Mouse (Mus musculus): ENCODE results near the gene Pkmyt1. TPM values are rescaled to one million over a fixed set of nuclear protein-coding genes. Genes with fewer than 3 reads are reported as not detected.

Gene Pkmyt1
- polyA plus RNA-seq, 1 experiment from 2014 or later = 27.2 TPM

DNA sequence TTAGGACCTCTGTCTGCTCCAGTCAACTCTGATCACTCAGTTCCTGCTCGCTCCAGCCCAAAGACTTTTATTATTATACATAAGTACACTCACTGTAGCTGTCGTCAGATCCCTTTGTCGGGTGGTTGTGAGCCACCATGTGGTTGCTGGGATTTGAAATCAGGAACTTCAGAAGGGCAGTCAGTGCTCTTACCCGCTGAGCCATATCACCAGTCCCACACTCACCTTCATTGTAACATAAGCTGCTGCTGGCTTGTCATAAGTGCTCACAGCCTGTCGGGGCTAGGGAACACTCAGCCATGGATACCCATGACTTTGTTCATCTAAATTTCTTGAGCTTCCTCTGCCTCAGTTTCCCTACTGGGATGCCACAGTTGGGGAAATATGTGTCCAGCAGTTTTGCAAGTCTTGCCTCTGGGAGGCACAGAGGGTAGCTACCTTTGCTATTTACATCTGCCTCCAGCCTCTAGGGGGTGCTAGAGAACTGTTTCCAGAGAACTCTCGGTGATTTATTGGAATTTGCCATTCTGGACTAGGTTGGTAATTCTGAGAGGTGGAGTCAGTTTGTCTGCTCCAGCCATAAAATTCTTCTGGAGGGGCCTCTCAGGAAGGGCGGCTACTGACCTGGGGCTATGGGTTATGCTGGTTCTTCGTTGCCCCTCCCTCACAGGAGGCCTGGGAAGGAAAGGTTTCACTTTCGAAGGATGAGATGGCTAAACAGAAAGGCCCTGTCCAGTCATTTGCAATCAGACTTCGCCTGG, 22.7 kb downstream of the Pkmyt1 start:
- Histone ChIP-seq H3K9me3 (ENCODE audit: control insufficient read depth, low read length) (no peaks in the 10 kb centered on the region), H3K27ac (replicated peaks in 1 of 2; ENCODE audit: control insufficient read depth in 1 of 2, insufficient read depth in 1 of 2, low read depth in 2 of 2, low read length in 2 of 2) (no peak overlapping the region), H3K27me3 (ENCODE audit: control insufficient read depth, insufficient read depth, low read length) (peaks cover 46% of the 10 kb centered on the region), H3K4me3 (ENCODE audit: control insufficient read depth in 1 of 2, insufficient read depth in 1 of 2, low read depth in 1 of 2, low read length in 2 of 2) (peak overlapping the region; percentile 12 to 18; a peak in 3 of 4 replicates), H3K4me1 (ENCODE audit: control insufficient read depth in 2 of 2, insufficient read depth in 2 of 2, low read length in 2 of 2) (peaks cover 10 to 20% of the 10 kb centered on the region in 2 experiments; a peak in 3 of 4 replicates), H3K36me3 (ENCODE audit: control insufficient read depth, insufficient read depth, low read length) (peaks cover 27% of the 10 kb centered on the region), H3K9ac (ENCODE audit: low read length) (0 out of 2 replicates have a peak overlapping the region, but pooled peaks have one; percentile 22), H3K4me2 (ENCODE audit: low read length) (peak overlapping the region; percentile 39)
- 26% methylated on average over 10 of the region's 10 CpGs for WGBS
- ATAC-seq (ENCODE audit: insufficient number of reproducible peaks, insufficient read depth, low FRiP score, low read depth) = no peak

DNA sequence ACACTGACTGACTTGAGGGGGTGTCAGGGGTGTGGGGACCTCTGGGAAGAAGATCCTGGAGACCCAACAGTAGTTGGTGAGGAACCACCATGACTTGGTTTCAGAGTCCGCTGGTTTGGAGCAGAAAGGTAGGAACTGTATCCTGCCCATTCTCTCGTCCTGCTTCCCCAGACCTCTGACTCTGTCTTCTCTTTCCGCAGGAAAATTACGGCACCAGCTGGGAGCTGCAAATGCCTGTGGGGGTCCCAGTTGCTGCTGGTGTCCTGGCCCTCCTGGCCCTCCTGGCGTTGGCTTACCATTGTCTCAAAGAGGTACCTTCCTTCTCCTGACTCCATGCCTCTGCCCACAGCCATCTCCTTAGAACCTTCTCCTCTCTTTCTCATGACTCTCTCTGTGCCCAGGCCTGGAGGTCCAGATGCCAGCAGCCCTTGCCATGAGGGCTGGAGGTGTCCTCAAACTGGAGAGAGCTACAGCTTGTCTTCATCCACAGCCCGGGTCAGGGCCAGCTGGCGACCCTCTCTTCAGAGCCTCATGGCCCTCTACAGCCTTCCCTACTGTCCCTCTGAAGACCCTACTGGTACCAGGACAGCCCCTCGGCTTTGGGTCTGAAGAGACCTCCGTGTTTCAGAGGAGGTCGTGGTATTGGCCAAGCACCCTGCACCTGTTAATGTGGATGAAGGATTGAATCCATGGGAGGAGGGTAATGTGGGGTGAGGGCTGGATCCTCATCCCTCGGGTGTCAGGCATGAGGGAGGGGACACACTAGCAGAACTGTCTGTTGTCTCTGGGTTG, 23.5 kb downstream of the Pkmyt1 start:
- no peak for ATAC-seq (ENCODE audit: insufficient number of reproducible peaks, insufficient read depth, low FRiP score, low read depth)
- Histone ChIP-seq H3K27ac (replicated peaks in 1 of 2; ENCODE audit: control insufficient read depth in 1 of 2, insufficient read depth in 1 of 2, low read depth in 2 of 2, low read length in 2 of 2) (no peak overlapping the region), H3K9me3 (ENCODE audit: control insufficient read depth, low read length) (no peaks in the 10 kb centered on the region), H3K27me3 (ENCODE audit: control insufficient read depth, insufficient read depth, low read length) (peaks cover 38% of the 10 kb centered on the region), H3K36me3 (ENCODE audit: control insufficient read depth, insufficient read depth, low read length) (peaks cover 34% of the 10 kb centered on the region), H3K4me2 (ENCODE audit: low read length) (peak overlapping the region; percentile 39), H3K4me3 (ENCODE audit: control insufficient read depth in 1 of 2, insufficient read depth in 1 of 2, low read depth in 1 of 2, low read length in 2 of 2) (peak overlapping the region in 1 of 2 experiments; percentile 12; a peak in 2 of 4 replicates), H3K9ac (ENCODE audit: low read length) (0 out of 2 replicates have a peak overlapping the region, but pooled peaks have one; percentile 22), H3K4me1 (ENCODE audit: control insufficient read depth in 2 of 2, insufficient read depth in 2 of 2, low read length in 2 of 2) (peaks cover 10 to 17% of the 10 kb centered on the region in 2 experiments; a peak in 3 of 4 replicates)
- 77% methylated on average over 11 of the region's 11 CpGs for WGBS

DNA sequence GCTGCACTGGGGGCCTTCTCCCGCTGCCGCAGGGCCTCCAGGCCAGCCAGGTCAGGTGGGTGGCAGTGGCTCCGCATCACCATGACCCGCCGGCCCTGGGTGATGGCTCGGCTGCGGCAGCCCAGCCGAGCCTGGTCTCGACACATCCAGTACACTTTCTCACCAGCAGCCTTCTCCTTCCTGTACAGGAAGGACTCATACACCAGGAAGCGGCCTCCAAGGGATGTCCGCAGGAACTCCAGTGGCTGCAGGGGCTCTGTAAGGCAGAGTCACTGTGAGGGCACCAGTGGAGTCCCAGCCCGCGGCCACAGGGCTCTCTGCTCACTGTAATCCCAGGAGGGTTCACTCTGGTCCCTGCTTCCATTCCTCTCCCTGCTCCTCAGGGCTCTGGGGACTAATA, 29.6 kb downstream of the Pkmyt1 start:
- no peaks in the 10 kb centered on the region for H3K27me3 ChIP-seq (ENCODE audit: control insufficient read depth, insufficient read depth, low read length)
- no peak overlapping the region for H3K4me3 ChIP-seq (ENCODE audit: control insufficient read depth in 1 of 2, insufficient read depth in 1 of 2, low read depth in 1 of 2, low read length in 2 of 2)
- 84% methylated on average over 13 of the region's 13 CpGs for WGBS
- H3K9me3 ChIP-seq (ENCODE audit: control insufficient read depth, low read length) = no peaks in the 10 kb centered on the region
- H3K9ac ChIP-seq (ENCODE audit: low read length) = no peak overlapping the region
- H3K4me2 ChIP-seq (ENCODE audit: low read length) = no peak overlapping the region
- 0 out of 2 replicates have a peak, but pooled peaks have one; percentile 28 for ATAC-seq (ENCODE audit: insufficient number of reproducible peaks, insufficient read depth, low FRiP score, low read depth)
- 0 out of 4 replicates have a peak overlapping the region, but pooled peaks of 1 of the 2 experiments have one; percentile 11 for H3K27ac ChIP-seq (replicated peaks in 1 of 2; ENCODE audit: control insufficient read depth in 1 of 2, insufficient read depth in 1 of 2, low read depth in 2 of 2, low read length in 2 of 2)
- H3K4me1 ChIP-seq (ENCODE audit: control insufficient read depth in 2 of 2, insufficient read depth in 2 of 2, low read length in 2 of 2) = no peaks in the 10 kb centered on the region
- peaks cover 94% of the 10 kb centered on the region for H3K36me3 ChIP-seq (ENCODE audit: control insufficient read depth, insufficient read depth, low read length)

DNA sequence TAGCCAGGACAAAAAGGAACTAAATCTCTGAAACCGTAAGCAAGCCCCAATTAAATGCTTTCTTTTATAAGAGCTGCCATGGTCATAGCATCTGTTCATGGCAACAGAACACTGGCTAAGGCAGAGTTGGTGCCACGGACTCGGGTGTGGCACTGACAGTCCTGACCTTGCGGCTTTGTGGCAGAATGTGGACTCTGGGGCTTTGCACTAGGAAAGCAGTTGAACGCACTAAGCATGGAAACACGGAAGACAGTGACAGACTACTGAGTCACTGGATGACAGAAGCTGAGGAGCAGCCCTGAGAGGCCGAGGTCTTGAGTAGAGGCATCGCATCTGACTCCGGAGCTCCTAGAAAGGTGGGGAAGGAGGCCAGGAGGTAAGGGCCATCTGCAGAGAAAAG, 31.4 kb downstream of the Pkmyt1 start:
- Histone ChIP-seq H3K27ac (replicated peaks in 1 of 2; ENCODE audit: control insufficient read depth in 1 of 2, insufficient read depth in 1 of 2, low read depth in 2 of 2, low read length in 2 of 2) (no peak overlapping the region), H3K36me3 (ENCODE audit: control insufficient read depth, insufficient read depth, low read length) (peaks cover 98% of the 10 kb centered on the region), H3K9ac (ENCODE audit: low read length) (no peak overlapping the region), H3K4me1 (ENCODE audit: control insufficient read depth in 2 of 2, insufficient read depth in 2 of 2, low read length in 2 of 2) (no peaks in the 10 kb centered on the region), H3K4me2 (ENCODE audit: low read length) (no peak overlapping the region), H3K27me3 (ENCODE audit: control insufficient read depth, insufficient read depth, low read length) (no peaks in the 10 kb centered on the region), H3K4me3 (ENCODE audit: control insufficient read depth in 1 of 2, insufficient read depth in 1 of 2, low read depth in 1 of 2, low read length in 2 of 2) (no peak overlapping the region), H3K9me3 (ENCODE audit: control insufficient read depth, low read length) (no peaks in the 10 kb centered on the region)
- no peak for ATAC-seq (ENCODE audit: insufficient number of reproducible peaks, insufficient read depth, low FRiP score, low read depth)
- WGBS = 92% methylated on average over 9 of the region's 9 CpGs

DNA sequence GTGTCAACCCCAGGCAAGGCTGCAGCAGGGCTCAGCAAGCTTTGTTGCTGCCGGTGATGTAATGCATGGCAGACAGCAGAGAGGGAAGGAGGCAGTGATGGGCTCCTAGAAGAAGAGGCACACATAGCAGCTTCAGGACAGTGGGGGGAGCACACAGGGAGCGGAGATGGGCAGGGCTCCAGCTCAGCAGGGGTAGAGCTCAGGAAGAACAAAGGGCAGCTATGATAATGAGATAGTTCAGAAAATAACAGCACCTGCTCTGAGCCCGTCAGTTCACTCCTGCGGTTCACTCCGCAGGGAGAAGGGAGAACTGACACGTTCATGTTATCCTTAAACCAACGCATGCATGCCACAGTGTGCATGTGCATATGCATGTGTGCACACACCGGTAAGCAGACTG, 32.7 kb downstream of the Pkmyt1 start:
- Histone ChIP-seq H3K9me3 (ENCODE audit: control insufficient read depth, low read length) (no peaks in the 10 kb centered on the region), H3K4me2 (ENCODE audit: low read length) (no peak overlapping the region), H3K4me1 (ENCODE audit: control insufficient read depth in 2 of 2, insufficient read depth in 2 of 2, low read length in 2 of 2) (no peaks in the 10 kb centered on the region), H3K4me3 (ENCODE audit: control insufficient read depth in 1 of 2, insufficient read depth in 1 of 2, low read depth in 1 of 2, low read length in 2 of 2) (no peak overlapping the region), H3K36me3 (ENCODE audit: control insufficient read depth, insufficient read depth, low read length) (peaks cover 90% of the 10 kb centered on the region), H3K9ac (ENCODE audit: low read length) (no peak overlapping the region), H3K27ac (replicated peaks in 1 of 2; ENCODE audit: control insufficient read depth in 1 of 2, insufficient read depth in 1 of 2, low read depth in 2 of 2, low read length in 2 of 2) (no peak overlapping the region), H3K27me3 (ENCODE audit: control insufficient read depth, insufficient read depth, low read length) (no peaks in the 10 kb centered on the region)
- ATAC-seq (ENCODE audit: insufficient number of reproducible peaks, insufficient read depth, low FRiP score, low read depth) = no peak
- WGBS = 78% methylated on average over 8 of the region's 8 CpGs

DNA sequence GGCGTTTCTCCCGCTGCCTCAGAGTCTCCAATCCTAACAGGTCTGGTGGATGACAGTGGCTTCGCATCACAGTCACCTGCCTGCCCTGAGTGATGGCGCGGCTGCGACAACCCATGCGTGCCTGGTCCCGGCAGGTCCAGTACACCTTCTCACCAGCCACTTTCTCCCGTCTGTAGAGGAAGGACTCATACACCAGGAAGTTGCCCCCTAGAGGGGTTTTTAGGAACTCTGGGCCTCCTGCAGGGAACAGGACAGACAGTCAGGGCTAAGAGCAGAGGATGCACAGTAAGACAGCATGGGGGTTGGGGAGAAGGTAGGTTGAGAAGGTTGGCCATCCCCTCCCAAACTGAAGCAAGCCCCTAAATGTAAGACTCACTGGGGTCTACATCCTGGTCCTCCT, 34.1 kb downstream of the Pkmyt1 start:
- peaks cover 76% of the 10 kb centered on the region for H3K36me3 ChIP-seq (ENCODE audit: control insufficient read depth, insufficient read depth, low read length)
- ATAC-seq (ENCODE audit: insufficient number of reproducible peaks, insufficient read depth, low FRiP score, low read depth) = no peak
- H3K27ac ChIP-seq (replicated peaks in 1 of 2; ENCODE audit: control insufficient read depth in 1 of 2, insufficient read depth in 1 of 2, low read depth in 2 of 2, low read length in 2 of 2) = no peak overlapping the region
- H3K4me2 ChIP-seq (ENCODE audit: low read length) = no peak overlapping the region
- H3K27me3 ChIP-seq (ENCODE audit: control insufficient read depth, insufficient read depth, low read length) = no peaks in the 10 kb centered on the region
- H3K9ac ChIP-seq (ENCODE audit: low read length) = no peak overlapping the region
- no peak overlapping the region for H3K4me3 ChIP-seq (ENCODE audit: control insufficient read depth in 1 of 2, insufficient read depth in 1 of 2, low read depth in 1 of 2, low read length in 2 of 2)
- H3K4me1 ChIP-seq (ENCODE audit: control insufficient read depth in 2 of 2, insufficient read depth in 2 of 2, low read length in 2 of 2) = no peaks in the 10 kb centered on the region
- WGBS = 92% methylated on average over 9 of the region's 9 CpGs
- no peaks in the 10 kb centered on the region for H3K9me3 ChIP-seq (ENCODE audit: control insufficient read depth, low read length)

DNA sequence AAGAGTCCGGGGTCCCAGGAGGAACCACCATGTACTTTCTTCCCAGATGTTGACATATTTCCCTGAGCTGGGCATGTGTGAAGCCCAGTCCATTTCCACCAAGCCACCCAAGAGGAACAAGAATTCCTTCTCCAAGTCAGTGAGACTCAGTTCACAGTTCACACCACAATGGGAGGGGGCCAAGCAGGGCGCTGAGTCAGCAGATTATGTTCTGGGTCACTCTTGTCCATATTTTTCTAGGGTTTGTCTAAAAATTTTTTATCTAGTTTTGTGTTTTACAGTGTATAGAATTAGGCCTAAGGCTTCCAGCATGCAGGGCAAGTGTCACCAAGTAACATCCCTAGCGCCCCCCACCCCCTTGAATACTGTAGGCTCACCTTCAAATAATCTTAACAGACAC, 35.0 kb downstream of the Pkmyt1 start:
- Histone ChIP-seq H3K36me3 (ENCODE audit: control insufficient read depth, insufficient read depth, low read length) (peaks cover 67% of the 10 kb centered on the region), H3K27ac (replicated peaks in 1 of 2; ENCODE audit: control insufficient read depth in 1 of 2, insufficient read depth in 1 of 2, low read depth in 2 of 2, low read length in 2 of 2) (no peak overlapping the region), H3K4me1 (ENCODE audit: control insufficient read depth in 2 of 2, insufficient read depth in 2 of 2, low read length in 2 of 2) (no peaks in the 10 kb centered on the region), H3K9me3 (ENCODE audit: control insufficient read depth, low read length) (no peaks in the 10 kb centered on the region), H3K4me3 (ENCODE audit: control insufficient read depth in 1 of 2, insufficient read depth in 1 of 2, low read depth in 1 of 2, low read length in 2 of 2) (no peak overlapping the region), H3K4me2 (ENCODE audit: low read length) (no peak overlapping the region), H3K9ac (ENCODE audit: low read length) (no peak overlapping the region), H3K27me3 (ENCODE audit: control insufficient read depth, insufficient read depth, low read length) (no peaks in the 10 kb centered on the region)
- 88% methylated on average over 3 of the region's 3 CpGs for WGBS
- ATAC-seq (ENCODE audit: insufficient number of reproducible peaks, insufficient read depth, low FRiP score, low read depth) = no peak
